Mouse (Mus musculus) ES-Bruce4 (cell line): Measurements from ENCODE around the gene Caskin2.

Experiments
- CTCF ChIP-seq: IDR thresholded peaks from one replicate; pipeline ENCODE4 v1.8.1; 2011; ENCODE audit warnings: low read depth, low read length
- POLR2A ChIP-seq: IDR thresholded peaks from one replicate; pipeline ENCODE4 v1.8.1; 2011; ENCODE audit warnings: low read length; ENCODE audit not compliant: insufficient read depth

DNA sequence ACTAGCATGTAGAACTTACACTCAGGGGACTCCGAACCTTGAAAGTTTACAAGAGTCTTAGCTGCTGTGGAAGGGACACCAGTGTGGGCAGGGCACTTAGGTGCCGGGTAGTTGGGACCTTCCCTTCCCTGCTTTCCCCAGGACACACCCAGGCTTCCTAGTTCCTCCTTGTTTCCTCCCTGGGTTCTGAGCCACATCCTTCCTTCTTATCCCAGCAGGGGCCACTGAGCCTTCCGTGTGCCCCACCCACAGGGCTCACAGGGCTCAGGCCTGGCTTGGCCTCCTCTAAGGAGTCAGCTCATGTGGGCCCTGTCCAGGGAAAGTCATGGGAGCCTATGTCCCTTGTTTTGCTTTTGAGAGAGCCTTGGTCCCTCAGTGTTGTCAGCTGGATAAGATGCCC lies 26.3 kb upstream of the Caskin2 start:
- no peak for TF ChIP-seq CTCF
- TF ChIP-seq POLR2A, result no peak
